Comparison of ENCODE assay signal across 8 mouse cellular contexts in genomic region chr13:33002950-33003349, GRCm38 (mm10). TPM values are rescaled to one million over a fixed set of nuclear protein-coding genes. Genes with fewer than 3 reads are reported as not detected.
DNase-seq lines count a peak whose midpoint lies in the region; ATAC-seq and TF ChIP-seq lines count a peak whose summit lies in the region.

Serpinb9 (plus strand) TSS chr13:33003250.

- H3K4me1 ChIP-seq in heart, embryonic 15.5 days (replicated peaks): 0 out of 2 replicates have a peak, but pooled peaks cover 14% of the 10 kb centered on the region
- peaks cover 30% of the 10 kb centered on the region for H3K4me1 ChIP-seq in G1E (ENCODE audit: insufficient read depth, low read depth, low read length)
- peaks cover 7% of the 10 kb centered on the region; the same call in 1 of the 2 replicates for H3K4me1 ChIP-seq in forebrain, embryonic 13.5 days
- peaks cover 21% of the 10 kb centered on the region for H3K4me1 ChIP-seq in liver, postnatal 0 days (ENCODE audit: insufficient read depth)

- no peak for ATAC-seq in heart, embryonic 15.5 days (replicated peaks; ENCODE audit: insufficient number of reproducible peaks, insufficient read depth, low FRiP score, low read depth)
- no peak for ATAC-seq in G1E (ENCODE audit: extremely low read depth, insufficient number of reproducible peaks, low FRiP score, poor library complexity, severe bottlenecking)
- no peak for ATAC-seq in forebrain, embryonic 13.5 days
- no peak for ATAC-seq in liver, postnatal 0 days

- H3K36me3 ChIP-seq in heart, embryonic 15.5 days: no peaks in the 10 kb centered on the region
- H3K36me3 ChIP-seq in G1E (replicated peaks): no peaks in the 10 kb centered on the region
- H3K36me3 ChIP-seq in forebrain, embryonic 13.5 days (ENCODE audit: poor library complexity, severe bottlenecking): no peaks in the 10 kb centered on the region
- H3K36me3 ChIP-seq in liver, postnatal 0 days (replicated peaks; ENCODE audit: insufficient read depth, low read length): no peaks in the 10 kb centered on the region

- peak within 1 kb of the TSS; percentile 70 for H3K4me2 ChIP-seq in heart, embryonic 15.5 days
- H3K4me2 ChIP-seq in forebrain, embryonic 13.5 days: peak within 1 kb of the TSS; percentile 48; the same call in 1 of the 2 replicates
- H3K4me2 ChIP-seq in liver, postnatal 0 days (ENCODE audit: low read depth, low read length): peak within 1 kb of the TSS; percentile 75

- peak within 1 kb of the TSS; percentile 90 for H3K27ac ChIP-seq in heart, embryonic 15.5 days
- no peak within 1 kb of the TSS for H3K27ac ChIP-seq in forebrain, embryonic 13.5 days
- H3K27ac ChIP-seq in liver, postnatal 0 days (ENCODE audit: low read depth): peak within 1 kb of the TSS; percentile 83

- WGBS in heart, embryonic 15.5 days: 89% methylated on average over 3 of the region's 3 CpGs
- WGBS in forebrain, embryonic 13.5 days: 73% methylated on average over 3 of the region's 3 CpGs
- WGBS in liver, postnatal 0 days (ENCODE audit: insufficient replicate concordance): 82% methylated on average over 3 of the region's 3 CpGs

- H3K9me3 ChIP-seq in heart, embryonic 15.5 days (replicated peaks): no peaks in the 10 kb centered on the region
- H3K9me3 ChIP-seq in G1E (replicated peaks): no peaks in the 10 kb centered on the region
- H3K9me3 ChIP-seq in forebrain, embryonic 13.5 days (replicated peaks): no peaks in the 10 kb centered on the region
- H3K9me3 ChIP-seq in liver, postnatal 0 days (ENCODE audit: low read length): no peaks in the 10 kb centered on the region

- H3K27me3 ChIP-seq in heart, embryonic 15.5 days: no peaks in the 10 kb centered on the region
- H3K27me3 ChIP-seq in G1E (ENCODE audit: insufficient read depth, low read length): no peaks in the 10 kb centered on the region
- H3K27me3 ChIP-seq in forebrain, embryonic 13.5 days: no peaks in the 10 kb centered on the region
- no peaks in the 10 kb centered on the region for H3K27me3 ChIP-seq in liver, postnatal 0 days (ENCODE audit: insufficient read depth, low read length)

- TF ChIP-seq EP300 in liver, postnatal 0 days (IDR thresholded peaks at IDR 0.05; ENCODE audit: low read depth): no peak

- no peak for TF ChIP-seq CTCF in G1E (IDR thresholded peaks at IDR 0.05; ENCODE audit: low read depth, low read length)
- TF ChIP-seq CTCF in liver, postnatal 0 days (IDR thresholded peaks at IDR 0.05; ENCODE audit: low read depth): peak; percentile 38

- no peak for DNase-seq in heart, adult 18-20 months
- DNase-seq in G1E (ENCODE audit: low spot score): no peak
- no peak for DNase-seq in liver, postnatal 0 days
- no peak for DNase-seq in right cerebral cortex, postnatal 36 days (ENCODE audit: low spot score in 2 of 2)
- no peak for DNase-seq in layer of hippocampus, adult 8-10 months (ENCODE audit: low spot score in 2 of 2)
- DNase-seq in layer of hippocampus, adult 11-12 months (ENCODE audit: low spot score): no peak

- peak within 1 kb of the TSS; percentile 50 for H3K4me3 ChIP-seq in heart, embryonic 15.5 days
- peak within 1 kb of the TSS; percentile 71 for H3K4me3 ChIP-seq in G1E (ENCODE audit: low read depth, low read length)
- H3K4me3 ChIP-seq in forebrain, embryonic 13.5 days: peak within 1 kb of the TSS; percentile 25; the same call in 1 of the 2 replicates
- H3K4me3 ChIP-seq in liver, postnatal 0 days (ENCODE audit: low read depth, low read length): peak within 1 kb of the TSS; percentile 50

- H3K9ac ChIP-seq in heart, embryonic 15.5 days: peak within 1 kb of the TSS; percentile 59
- no peak within 1 kb of the TSS for H3K9ac ChIP-seq in forebrain, embryonic 13.5 days
- H3K9ac ChIP-seq in liver, postnatal 0 days (replicated peaks): peak within 1 kb of the TSS; percentile 58

RNA-seq across cellular contexts. Expression of gene Serpinb9, which starts in this region (rescaled TPM):
- 8.3 and 9.1 TPM in 2 replicates for polyA plus RNA-seq in heart, embryonic 15.5 days (2015; fragmentation: Nextera tagmentation; extraction: Ambion mirVana)
- total RNA-seq in heart, adult 18-20 months (2021): 10 to 100 TPM in 1 of 2 experiments, 1 to 10 TPM in 1; 9.4 to 11.3 TPM
- total RNA-seq in G1E (2014; fragmentation: Nextera tagmentation) (2.6 and 3.4 TPM in 2 replicates), G1E (2017) (2.4 and 3.0 TPM in 2 replicates)
- polyA plus RNA-seq in G1E (2012): 0.11 and 0.15 TPM in 2 replicates
- polyA plus RNA-seq in forebrain, embryonic 13.5 days (2015; fragmentation: Nextera tagmentation; extraction: Ambion mirVana): 0.42 and 0.61 TPM in 2 replicates
- 1.7 and 2.2 TPM in 2 replicates for polyA plus RNA-seq in liver, postnatal 0 days (2015; fragmentation: Nextera tagmentation; extraction: Ambion mirVana)
- total RNA-seq in layer of hippocampus, adult 8-10 months (2022): 1 to 10 TPM; 5.5 to 6.5 (median 5.9) TPM
